ENCODE assay signal across 14 mouse cellular contexts in genomic region chr9:78168864-78169263, GRCm38 (mm10). TPM values are rescaled to one million over a fixed set of nuclear protein-coding genes. Genes with fewer than 3 reads are reported as not detected.
A peak's percentile ranks its signal among the peaks of the same experiment; 100 is the strongest.
DNase-seq lines count a peak whose midpoint lies in the region; ATAC-seq and TF ChIP-seq lines count a peak whose summit lies in the region.
"Had no signal": no experiment of that assay in that cellular context is flagged by ENCODE, and none has a peak within 500 bp of the region (broad histone marks: within the 10 kb centered on the region; RNA-seq: fewer than 3 reads in every experiment).

No protein-coding gene starts in this region.

- no peaks in the 10 kb centered on the region for H3K36me3 ChIP-seq in kidney, adult 2 months (ENCODE audit: control insufficient read depth, insufficient read depth, low read length)

- no peak overlapping the region for H3K27ac ChIP-seq in kidney, adult 2 months (ENCODE audit: insufficient read depth, low read depth, low read length)
- H3K27ac ChIP-seq: forebrain, embryonic 13.5 days; hindbrain, embryonic 12.5 days had no signal

- H3K27me3 ChIP-seq in kidney, adult 2 months (replicated peaks; ENCODE audit: control insufficient read depth, insufficient read depth, low read length): no peaks in the 10 kb centered on the region
- H3K27me3 ChIP-seq: forebrain, embryonic 13.5 days; hindbrain, embryonic 12.5 days had no signal

- no peak for TF ChIP-seq POLR2A in kidney, adult 2 months (IDR thresholded peaks at IDR 0.05; ENCODE audit: low read depth, low read length)

- no peak overlapping the region for H3K4me3 ChIP-seq in kidney, adult 2 months (ENCODE audit: insufficient read depth, low read depth, low read length)
- H3K4me3 ChIP-seq: forebrain, embryonic 13.5 days; hindbrain, embryonic 12.5 days; myocyte had no signal

- DNase-seq in kidney, adult 2 months: no peak
- DNase-seq in kidney, postnatal 36 days: no peak
- DNase-seq in 3134 (ENCODE audit: extremely low read depth, insufficient read length, low spot score) (peak; percentile 15), A20 (ENCODE audit: low read depth, low spot score) (peak; percentile 23)
- DNase-seq in urinary bladder, postnatal 10 days (ENCODE audit: low spot score): no peak
- no peak for DNase-seq in ovary, postnatal 14 days (ENCODE audit: low spot score)
- DNase-seq: adrenal gland, postnatal 25 days; cerebellum, adult 11 months; gastrocnemius, postnatal 36 days; thymus, adult 18-20 months had no signal

- 91% methylated on average over 6 of the region's 6 CpGs for WGBS in kidney, adult 2 months

- 0 out of 2 replicates have a peak, but pooled peaks have one; percentile 29 for ATAC-seq in erythroblast, adult 5-6 weeks (replicated peaks; ENCODE audit: low FRiP score, poor library complexity, severe bottlenecking)
- ATAC-seq: forebrain, embryonic 13.5 days had no signal

- TF ChIP-seq CTCF in kidney, adult 2 months (conservative IDR thresholded peaks at IDR 0.05; ENCODE audit: insufficient read depth, insufficient read length, low read depth, low read length): peak; percentile 59

- H3K4me1 ChIP-seq in kidney, adult 2 months (ENCODE audit: control insufficient read depth, insufficient read depth, low read length): no peaks in the 10 kb centered on the region
- H3K4me1 ChIP-seq: forebrain, embryonic 13.5 days; hindbrain, embryonic 12.5 days had no signal

RNA-seq across cellular contexts. Expression of gene Gsta4, which starts 13.7 kb away (rescaled TPM):
- polyA plus RNA-seq in kidney, adult 2 months (2012; rRNA removed): 120 and 154 TPM in 2 replicates
- total RNA-seq in erythroblast, adult 5-6 weeks (2015; ENCODE audit: low replicate concordance): 1.7 TPM in 1 of 2 replicates, not detected in the other
- not detected in 2 replicates for total RNA-seq in erythroblast, adult 5-6 weeks (2017; ENCODE audit: low replicate concordance)

RNA-seq across cellular contexts. Expression of gene Ick, which starts 59.9 kb away (rescaled TPM):
- polyA plus RNA-seq in kidney, adult 2 months (2012; rRNA removed): 8.2 and 8.9 TPM in 2 replicates
- total RNA-seq in erythroblast, adult 5-6 weeks (2015; ENCODE audit: low replicate concordance): 5.4 and 13.8 TPM in 2 replicates
- 9.5 and 14.8 TPM in 2 replicates for total RNA-seq in erythroblast, adult 5-6 weeks (2017; ENCODE audit: low replicate concordance)

RNA-seq across cellular contexts. Expression of gene Fbxo9, which starts 60.0 kb away (rescaled TPM):
- 93.3 and 100.0 TPM in 2 replicates for polyA plus RNA-seq in kidney, adult 2 months (2012; rRNA removed)
- total RNA-seq in erythroblast, adult 5-6 weeks (2015; ENCODE audit: low replicate concordance): 517 and 623 TPM in 2 replicates
- total RNA-seq in erythroblast, adult 5-6 weeks (2017; ENCODE audit: low replicate concordance): 741 and 893 TPM in 2 replicates

Comparison
In these comparisons a context has a peak if more than half of its experiments do, and no peak if none do; other contexts are left out.
1. DNase-seq: peak in 3134 (single experiment) and A20 (single experiment); none in kidney, adult 2 months (single experiment), kidney, postnatal 36 days (0 of 2), urinary bladder, postnatal 10 days (single experiment) and ovary, postnatal 14 days (single experiment).